Mouse (Mus musculus) layer of hippocampus, postnatal 25 days (tissue): ENCODE measurements around the gene Disp3. TPM values are rescaled to one million over a fixed set of nuclear protein-coding genes. Genes with fewer than 3 reads are reported as not detected.

Experiments
- DNase-seq, 2 experiments: peaks; one replicate each; pipeline ENCODE4 v3.0.0; 2022; ENCODE audit warnings: mixed read lengths in 2 of 2, low spot score in 1 of 2; ENCODE audit errors: extremely low spot score in 1 of 2
- total RNA-seq, 2 experiments: library from RNA; stranded (reverse); gene quantifications; 2 replicates each; pipeline ENCODE4 v1.2.3; 2021

Disp3 gene
- 10 to 100 TPM; 32.4 to 33.6 TPM for total RNA-seq

DNA sequence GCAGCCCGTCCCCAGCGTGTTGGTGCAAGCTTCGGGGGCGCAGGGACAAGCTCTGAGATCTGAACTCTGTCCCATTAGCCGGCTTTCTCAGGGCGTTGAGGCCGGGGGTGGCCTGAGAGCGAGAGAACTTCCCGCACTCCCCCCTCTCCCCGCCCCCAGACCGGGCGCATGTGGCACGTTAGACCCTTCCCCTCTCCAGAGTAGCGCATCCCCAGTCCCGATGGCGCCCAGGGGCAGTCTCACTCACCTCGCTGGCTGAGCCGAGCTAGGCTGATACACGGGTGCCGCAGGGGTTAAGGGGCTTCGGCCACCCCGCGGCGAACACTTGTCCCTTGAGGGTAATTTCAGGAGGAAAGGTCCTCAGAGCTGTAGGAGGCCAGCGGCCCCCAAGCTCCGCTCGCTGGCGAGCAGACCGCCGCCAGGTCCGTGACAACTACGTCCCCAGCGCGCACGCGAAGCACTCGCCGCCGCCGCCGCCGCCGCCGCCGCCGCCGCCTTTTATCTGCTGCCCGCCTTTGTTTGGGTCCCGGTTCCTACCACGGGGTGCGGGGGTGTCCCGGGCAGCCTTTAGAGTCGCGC is at the start of gene Disp3:
Gene Disp3, minus strand, starts transcription at position 490 of the 579 bp plus-strand sequence.
- DNase-seq: no peak

GRCm38 (mm10) chr4:148330269-148330668 is 42.5 kb upstream of the Disp3 start:
- no peak for DNase-seq

DNA sequence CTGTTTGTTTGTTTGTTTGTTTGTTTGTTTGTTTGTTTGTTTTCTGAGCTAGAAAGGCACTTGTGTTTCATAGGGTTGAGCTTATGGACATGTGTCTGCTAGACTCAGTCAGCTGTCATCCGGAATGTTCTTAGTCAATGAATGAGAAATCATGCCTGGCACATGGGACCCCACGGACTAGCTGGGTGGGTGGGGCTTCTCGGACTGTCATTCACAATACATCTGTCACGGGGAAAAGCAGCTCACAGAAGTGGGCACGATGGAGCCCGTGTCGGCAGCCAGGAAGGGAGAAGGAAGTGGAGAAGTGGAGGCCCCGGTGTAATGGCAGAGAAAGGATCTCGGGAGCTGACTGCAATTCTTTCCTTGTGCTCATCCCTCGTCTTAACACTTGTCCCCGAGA is 41.7 kb upstream of the Disp3 start:
- DNase-seq: no peak

DNA sequence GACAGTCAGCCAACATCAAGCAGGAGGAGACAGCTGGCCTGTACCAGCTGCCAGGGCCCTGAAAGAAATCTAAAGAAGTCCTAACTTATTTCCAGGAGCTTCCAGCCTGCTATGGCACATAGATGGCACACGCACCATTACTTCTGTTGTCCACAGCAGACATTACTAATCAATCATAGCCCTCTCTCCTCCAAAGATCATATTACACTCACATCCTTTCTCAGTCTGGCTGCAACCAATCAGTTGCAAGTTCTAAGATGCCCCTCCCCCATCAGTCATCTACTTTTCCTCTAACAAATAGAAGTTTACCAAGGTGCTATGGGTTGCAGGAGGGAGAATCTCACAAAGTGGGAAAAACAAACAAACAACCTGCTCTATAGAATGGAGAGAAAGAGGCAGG is 40.5 kb upstream of the Disp3 start:
- no peak for DNase-seq

DNA sequence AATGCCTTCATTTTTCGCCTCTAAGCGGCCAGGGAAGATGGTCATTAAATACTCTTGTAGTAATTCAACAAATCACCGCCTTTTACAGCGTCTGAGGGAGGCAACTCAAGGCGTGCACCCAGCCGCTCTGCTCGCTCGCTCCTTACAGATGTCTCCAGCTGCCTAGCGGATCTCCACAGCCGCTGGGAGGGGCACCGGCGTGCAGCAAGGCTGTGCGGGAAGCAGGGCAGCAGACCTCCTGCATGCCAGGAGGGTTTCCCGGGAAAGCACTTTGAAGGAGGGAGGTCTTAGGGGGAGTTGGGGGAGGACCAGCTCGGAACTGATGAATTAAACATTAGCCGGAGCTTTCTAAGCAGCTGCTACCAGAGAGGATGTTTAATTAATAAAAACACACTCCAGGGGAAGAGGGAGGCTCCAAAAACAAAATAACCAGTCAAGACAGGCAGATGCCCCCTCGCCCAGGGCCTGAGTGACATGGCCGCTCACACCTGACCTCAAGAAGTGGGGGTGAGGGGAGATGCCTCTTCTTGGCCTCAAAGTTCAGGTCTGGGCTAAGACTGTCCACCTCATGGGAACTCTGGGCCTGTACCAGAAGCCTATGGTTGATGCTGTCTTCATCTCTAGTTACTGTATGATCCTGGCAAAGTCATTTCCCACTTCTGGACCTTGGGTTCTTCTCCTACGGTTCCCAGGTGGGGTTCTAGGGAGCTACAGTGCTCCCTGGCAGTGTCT is 39.7 kb upstream of the Disp3 start:
- DNase-seq: peak in 1 of 2 experiments; percentile 27

- no peak for DNase-seq
Observed at GRCm38 (mm10) chr4:148326791-148327190, 39.0 kb upstream of the Disp3 start.

- DNase-seq: no peak
Observed at GRCm38 (mm10) chr4:148325951-148326350, 38.2 kb upstream of the Disp3 start.

DNA sequence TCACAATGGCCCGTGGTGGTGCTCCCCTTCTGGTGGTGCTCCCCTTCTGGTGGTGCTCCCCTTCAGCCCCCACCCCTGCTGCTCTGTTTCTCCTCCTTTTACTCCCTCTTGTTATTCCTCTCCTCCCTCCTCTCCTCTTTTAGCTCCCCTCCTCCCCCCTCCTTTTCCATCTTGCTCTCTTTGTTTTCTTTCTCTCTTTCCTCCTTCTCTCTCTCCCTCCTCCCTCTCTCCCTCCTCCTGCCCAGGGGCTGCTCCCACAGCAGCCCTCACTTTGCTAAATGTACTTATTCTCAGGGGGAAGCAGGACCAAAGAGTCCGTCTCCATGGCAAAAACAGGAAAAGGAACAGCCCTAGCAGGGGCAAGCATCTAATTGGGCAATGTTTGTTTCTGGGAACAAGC is 37.3 kb upstream of the Disp3 start:
- no peak for DNase-seq

DNA sequence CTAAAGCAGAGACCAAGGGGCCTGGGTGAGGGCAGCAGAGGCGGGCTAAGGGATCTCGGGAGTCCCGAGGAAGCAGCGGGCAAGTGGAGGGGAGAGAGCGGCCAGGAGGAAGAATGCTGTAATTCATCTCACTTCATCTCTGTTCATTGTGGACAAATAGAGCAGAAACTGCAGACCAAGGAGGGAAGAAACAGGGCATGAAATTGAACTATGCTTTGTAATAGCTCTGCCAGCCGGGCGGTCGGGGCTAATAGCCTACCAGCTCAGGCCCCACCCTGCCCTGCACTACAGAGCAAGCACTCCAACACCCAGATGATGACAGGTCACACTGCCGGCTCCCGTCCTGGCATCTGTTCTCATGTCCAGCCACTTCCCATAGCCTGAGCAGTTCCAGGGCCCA is 34.4 kb upstream of the Disp3 start:
- DNase-seq: no peak

DNA sequence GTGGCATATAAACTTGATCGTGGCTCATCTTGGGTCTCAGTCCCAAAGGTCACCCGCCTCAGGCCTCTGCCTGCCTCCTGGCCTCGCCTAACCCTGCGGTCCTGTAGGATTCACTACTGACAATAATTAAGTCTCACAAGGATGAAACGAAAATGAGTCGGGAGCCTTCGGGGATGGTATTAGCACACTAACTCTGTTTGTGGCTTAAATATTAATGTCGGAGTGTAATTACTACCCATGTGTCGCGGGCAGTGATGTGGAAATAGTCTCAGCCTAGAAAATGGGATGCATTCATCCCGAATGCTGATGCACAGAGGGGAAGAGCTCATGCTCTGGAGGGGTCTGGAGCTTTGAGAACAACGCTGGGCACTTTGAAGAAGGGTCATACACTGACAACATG is 31.6 kb upstream of the Disp3 start:
- no peak for DNase-seq

DNA sequence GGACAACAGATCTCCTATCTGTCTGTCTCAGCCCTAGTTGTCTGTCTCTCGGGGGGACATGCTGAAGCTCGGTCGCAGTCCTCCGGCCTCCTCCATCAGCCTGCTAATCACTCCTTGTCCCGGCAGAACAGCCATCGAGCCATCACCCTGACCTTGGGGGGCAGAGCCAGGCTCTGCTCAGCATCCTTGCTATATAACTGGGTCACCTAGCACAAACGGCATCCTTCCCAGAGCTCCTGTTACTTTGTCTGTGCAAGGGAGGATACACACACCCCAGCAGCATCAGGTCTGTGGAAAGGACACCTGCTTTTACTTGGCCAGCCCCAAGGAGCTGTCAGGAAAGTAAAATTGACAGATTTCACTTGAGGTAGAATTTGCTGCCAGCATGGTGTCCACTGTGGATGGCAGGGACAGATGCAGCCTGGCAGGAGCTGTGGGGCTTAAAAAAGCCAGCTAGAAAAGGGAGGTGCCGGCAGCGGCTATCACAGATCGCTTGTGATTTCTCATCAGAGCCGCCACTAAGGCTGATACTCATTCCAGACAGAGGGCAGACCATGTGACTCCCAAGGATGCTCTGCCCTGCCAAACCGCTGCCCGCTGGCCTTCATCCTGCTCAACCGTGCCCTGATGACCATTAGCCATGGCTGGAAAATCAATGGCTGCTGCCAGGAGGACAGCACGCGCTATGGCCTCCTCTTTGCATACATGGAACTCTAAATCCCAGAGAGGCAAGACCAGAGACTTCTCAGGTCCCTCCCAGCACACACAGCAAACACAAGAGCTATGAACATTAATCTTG is 27.8 kb upstream of the Disp3 start:
- DNase-seq: no peak

DNA sequence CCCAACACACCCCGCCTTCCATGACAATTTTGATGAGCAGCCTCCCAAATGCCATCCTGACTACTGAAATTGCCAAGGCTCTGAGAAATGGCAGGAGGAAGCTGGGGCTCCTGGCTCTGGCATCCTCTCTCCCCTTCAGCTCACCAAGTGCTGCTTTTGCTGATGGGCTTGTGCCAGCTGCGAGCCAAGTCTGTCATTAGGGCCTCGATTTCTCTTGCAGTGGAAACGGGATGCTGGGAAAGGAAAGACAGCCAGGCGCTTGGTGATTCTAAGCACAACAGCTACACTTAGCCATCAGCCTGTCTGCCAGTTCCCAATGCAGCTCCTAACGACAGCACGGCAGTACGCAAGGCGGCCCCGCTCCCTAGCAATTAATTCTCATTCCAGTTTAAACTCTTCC is 26.6 kb upstream of the Disp3 start:
- DNase-seq: peak; percentile 25 to 39

DNA sequence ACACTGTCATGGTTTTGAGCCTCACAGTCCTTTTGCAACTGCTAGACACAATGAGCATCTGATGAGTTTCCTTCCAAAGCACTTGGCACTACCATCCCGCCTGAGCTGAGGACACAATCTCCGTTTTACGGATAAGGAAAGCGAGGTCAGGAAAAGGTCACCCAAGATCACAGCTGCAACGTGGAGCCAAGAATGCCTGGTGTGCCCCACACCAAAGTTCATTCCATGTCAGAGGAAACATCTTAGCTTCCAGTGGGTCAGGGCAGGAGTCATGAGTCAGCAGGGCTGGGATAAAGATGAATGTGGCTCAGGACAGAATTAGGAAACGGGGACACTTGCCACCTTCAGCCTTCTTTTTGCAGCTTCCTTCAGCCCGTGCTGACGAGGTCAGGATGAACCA is 25.8 kb upstream of the Disp3 start:
- no peak for DNase-seq

DNA sequence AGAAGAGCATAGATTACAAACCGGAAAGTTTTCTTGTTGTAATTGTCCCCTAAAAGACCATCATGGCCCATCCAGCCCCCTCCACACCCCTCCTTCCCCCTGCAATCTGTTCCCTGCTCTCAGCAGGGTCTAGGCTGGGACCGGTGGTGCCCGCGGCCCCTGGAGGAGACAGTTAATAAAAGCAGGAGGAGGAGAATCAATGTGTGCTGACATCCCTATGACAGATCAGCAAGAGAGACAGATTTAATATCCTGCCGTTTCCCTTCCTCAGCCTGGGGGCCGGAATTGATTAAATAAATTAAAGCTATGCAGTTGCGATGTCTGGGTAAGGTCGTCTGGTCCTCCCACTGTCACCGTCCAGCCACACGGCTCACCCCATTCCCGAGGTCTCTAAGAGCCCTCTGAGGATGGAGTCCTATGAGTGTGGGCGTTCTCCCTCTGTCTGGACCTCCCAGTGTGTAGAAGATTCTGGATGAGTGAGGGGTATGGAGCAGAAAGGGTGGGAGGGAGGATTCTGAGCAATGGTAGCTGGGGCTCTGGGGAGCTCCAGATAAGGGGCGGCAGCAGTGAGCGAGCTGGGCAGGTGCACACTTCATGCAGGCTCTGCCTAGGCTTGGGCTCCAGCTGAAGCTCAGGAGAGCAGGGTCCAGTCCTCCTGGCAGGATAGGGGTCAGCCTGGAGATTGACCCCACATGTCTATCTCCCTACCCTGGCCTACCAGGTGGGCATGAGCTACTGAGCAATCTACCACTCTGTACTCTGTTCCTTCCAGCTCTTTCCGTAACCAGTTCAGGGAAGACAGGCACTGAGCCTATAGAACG is 24.7 kb upstream of the Disp3 start:
- no peak for DNase-seq

DNA sequence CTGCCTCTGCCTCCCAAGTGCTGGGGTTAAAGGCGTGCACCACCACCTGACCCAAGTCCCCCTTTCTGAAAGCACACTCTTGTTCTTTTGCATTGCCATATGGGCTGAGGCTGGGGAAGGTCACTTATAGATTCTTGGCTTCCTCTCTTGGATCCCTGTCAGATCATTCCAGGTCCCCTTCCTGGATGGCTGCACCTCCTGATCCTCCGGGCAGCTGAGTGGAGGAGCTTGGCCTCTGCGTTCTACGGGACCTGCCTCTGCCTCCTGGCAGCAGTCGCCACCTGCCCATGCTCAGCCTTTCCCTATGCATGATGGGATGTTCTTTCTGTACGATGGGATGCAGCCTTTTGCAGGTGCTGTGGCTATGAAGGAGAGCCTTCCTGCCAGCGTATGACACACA is 23.1 kb upstream of the Disp3 start:
- DNase-seq: no peak

GRCm38 (mm10) chr4:148310126-148310525 is 22.4 kb upstream of the Disp3 start:
- no peak for DNase-seq

- peak in 1 of 2 experiments; percentile 33 for DNase-seq
Observed at GRCm38 (mm10) chr4:148306406-148307083, 18.8 kb upstream of the Disp3 start.

DNA sequence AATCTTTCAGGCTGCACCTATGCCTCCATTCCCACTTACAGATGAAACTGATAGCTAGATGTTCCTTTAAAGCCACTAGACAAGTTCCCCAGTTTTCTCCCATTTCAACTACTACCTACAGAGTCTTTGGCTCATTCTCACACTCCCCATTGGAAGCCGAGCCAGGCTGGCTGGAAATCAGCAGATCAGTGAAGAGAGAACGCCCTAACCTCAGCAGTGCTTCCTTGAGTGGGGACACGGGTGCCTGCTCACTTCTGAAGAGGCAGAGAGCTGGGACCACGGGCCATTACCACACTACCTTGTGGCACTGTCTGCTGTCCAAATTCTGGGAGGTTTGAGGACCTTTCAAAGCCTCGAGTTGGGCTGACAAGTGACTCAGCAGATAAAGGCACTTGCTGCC is 11.0 kb upstream of the Disp3 start:
- no peak for DNase-seq

DNA sequence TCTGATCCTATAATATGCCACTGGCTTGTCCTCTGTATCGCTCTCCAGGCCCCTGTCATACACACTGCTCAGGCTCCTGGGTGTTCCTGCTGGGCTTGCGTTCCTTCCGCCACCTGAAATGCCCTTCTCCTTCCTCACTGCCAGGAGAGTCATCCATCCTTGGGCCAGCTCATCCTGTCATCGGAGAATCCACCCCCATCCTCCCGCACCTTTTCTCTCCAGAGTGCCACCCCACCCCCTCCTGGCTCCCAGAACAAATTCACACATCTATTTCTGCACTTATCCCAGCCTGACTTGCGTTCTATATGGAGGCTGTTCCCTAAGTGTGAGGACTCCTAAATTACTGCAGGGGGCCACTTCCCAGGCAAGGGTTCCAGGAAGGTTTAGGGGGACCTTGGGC is 9.9 kb upstream of the Disp3 start:
- no peak for DNase-seq

DNA sequence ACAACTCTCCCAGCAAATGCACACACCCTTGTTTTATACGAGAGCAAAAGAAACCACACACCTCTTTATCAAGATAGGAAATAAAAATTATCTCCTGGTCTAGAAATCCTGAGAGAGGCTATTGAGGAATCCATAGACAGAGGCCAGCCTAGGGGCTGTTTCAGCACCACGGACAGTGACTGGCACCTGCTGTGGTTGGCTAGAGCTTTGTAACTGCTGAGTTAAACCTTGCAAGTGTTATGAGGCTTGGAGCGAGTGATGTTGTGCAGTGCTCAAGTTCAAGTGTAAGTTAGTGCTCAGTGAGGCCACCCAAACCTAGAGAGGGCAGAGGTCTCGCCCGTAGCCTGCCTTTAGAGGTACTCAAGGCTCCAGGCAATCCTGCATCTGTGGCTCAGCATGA is 5.6 kb upstream of the Disp3 start:
- peak in 1 of 2 experiments; percentile 51 for DNase-seq
